Mouse (Mus musculus): ENCODE measurements around the gene Bcar1. TPM values are rescaled to one million over a fixed set of nuclear protein-coding genes. Genes with fewer than 3 reads are reported as not detected.

Bcar1 gene
- total and polyA plus RNA-seq, 2 experiments from 2014 or later = 48.8 to 100 TPM

DNA sequence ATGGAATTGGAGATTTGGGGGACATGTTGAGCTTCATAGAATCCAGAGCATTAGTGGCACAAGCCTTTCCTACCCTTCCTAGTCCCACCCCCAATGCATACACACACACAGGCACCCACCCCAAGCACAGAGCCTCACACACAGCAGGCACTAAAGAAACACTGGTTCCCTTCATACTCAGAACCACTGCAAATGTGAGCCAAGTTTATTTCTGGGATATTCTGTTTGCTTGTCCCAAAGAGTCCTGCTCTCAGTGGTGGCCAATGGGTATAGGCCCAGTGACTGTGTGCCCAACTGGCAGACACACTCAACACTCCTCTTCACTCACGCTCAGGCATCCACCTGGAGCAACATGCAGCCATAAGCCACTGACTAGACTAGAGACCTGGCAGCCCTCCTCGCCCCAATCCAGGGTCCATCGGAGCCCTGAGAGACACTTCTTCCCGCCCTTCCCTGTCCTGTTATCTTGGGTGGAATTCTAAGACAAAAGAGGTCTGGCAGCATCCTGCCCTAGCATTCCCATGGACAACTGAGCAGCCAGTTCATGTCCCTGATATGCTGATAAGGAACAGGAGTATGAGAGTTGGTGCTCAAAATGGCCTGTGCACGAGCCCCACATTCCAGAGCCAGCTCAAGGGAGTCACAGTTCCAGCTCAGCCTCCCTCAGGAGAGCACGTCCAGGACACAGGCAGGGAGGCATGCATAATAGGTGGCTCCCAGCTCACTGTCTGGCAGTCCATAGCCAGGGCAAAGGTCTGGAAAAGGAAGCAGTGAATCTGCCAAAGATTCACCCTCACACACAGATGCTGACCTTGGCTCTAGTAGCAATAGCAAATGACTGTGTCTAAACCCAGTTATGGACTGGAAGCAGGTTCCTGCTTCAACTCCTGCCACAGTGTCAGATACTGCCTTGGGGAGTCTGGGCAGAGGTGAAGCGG, 14.1 kb downstream of the Bcar1 start:
- Histone ChIP-seq H3K4me2 (ENCODE audit: low read depth, low read length) (0 out of 2 replicates have a peak overlapping the region, but pooled peaks have one; percentile 82), H3K4me1 (ENCODE audit: insufficient read depth, low read length) (peaks cover 35% of the 10 kb centered on the region), H3K36me3 (ENCODE audit: insufficient read depth, low read length) (no peaks in the 10 kb centered on the region), H3K9me3 (ENCODE audit: low read length) (no peaks in the 10 kb centered on the region), H3K27me3 (ENCODE audit: insufficient read depth, low read length) (no peaks in the 10 kb centered on the region), H3K9ac (replicated peaks; ENCODE audit: low read length) (no peak overlapping the region), H3K27ac (no peak overlapping the region), H3K4me3 (ENCODE audit: low read length) (no peak overlapping the region)
- WGBS = 70% methylated on average over 7 of the region's 7 CpGs
- no peak for ATAC-seq
- no peak for DNase-seq (ENCODE audit: low spot score)
- no peak for TF ChIP-seq CTCF (IDR thresholded peaks at IDR 0.05; ENCODE audit: low read depth)

GRCm38 (mm10) chr8:111728481-111728880, 15.1 kb downstream of the Bcar1 start:
- Histone ChIP-seq H3K4me2 (ENCODE audit: low read depth, low read length) (no peak overlapping the region), H3K9me3 (ENCODE audit: low read length) (no peaks in the 10 kb centered on the region), H3K9ac (replicated peaks; ENCODE audit: low read length) (no peak overlapping the region), H3K27me3 (ENCODE audit: insufficient read depth, low read length) (no peaks in the 10 kb centered on the region), H3K4me3 (ENCODE audit: low read length) (no peak overlapping the region), H3K4me1 (ENCODE audit: insufficient read depth, low read length) (peaks cover 29% of the 10 kb centered on the region), H3K36me3 (ENCODE audit: insufficient read depth, low read length) (no peaks in the 10 kb centered on the region), H3K27ac (no peak overlapping the region)
- ATAC-seq (no peak), DNase-seq (ENCODE audit: low spot score) (no peak)
- TF ChIP-seq CTCF (IDR thresholded peaks at IDR 0.05; ENCODE audit: low read depth) = no peak
- 63% methylated on average over 5 of the region's 5 CpGs for WGBS

GRCm38 (mm10) chr8:111727553-111727952, 16.1 kb downstream of the Bcar1 start:
- DNase-seq (ENCODE audit: low spot score) (no peak), ATAC-seq (no peak)
- WGBS = 69% methylated on average over 4 of the region's 4 CpGs
- Histone ChIP-seq H3K4me1 (ENCODE audit: insufficient read depth, low read length) (peaks cover 21% of the 10 kb centered on the region), H3K36me3 (ENCODE audit: insufficient read depth, low read length) (no peaks in the 10 kb centered on the region), H3K27me3 (ENCODE audit: insufficient read depth, low read length) (no peaks in the 10 kb centered on the region), H3K9me3 (ENCODE audit: low read length) (no peaks in the 10 kb centered on the region), H3K9ac (replicated peaks; ENCODE audit: low read length) (no peak overlapping the region), H3K4me3 (ENCODE audit: low read length) (no peak overlapping the region), H3K27ac (no peak overlapping the region), H3K4me2 (ENCODE audit: low read depth, low read length) (no peak overlapping the region)
- no peak for TF ChIP-seq CTCF (IDR thresholded peaks at IDR 0.05; ENCODE audit: low read depth)

DNA sequence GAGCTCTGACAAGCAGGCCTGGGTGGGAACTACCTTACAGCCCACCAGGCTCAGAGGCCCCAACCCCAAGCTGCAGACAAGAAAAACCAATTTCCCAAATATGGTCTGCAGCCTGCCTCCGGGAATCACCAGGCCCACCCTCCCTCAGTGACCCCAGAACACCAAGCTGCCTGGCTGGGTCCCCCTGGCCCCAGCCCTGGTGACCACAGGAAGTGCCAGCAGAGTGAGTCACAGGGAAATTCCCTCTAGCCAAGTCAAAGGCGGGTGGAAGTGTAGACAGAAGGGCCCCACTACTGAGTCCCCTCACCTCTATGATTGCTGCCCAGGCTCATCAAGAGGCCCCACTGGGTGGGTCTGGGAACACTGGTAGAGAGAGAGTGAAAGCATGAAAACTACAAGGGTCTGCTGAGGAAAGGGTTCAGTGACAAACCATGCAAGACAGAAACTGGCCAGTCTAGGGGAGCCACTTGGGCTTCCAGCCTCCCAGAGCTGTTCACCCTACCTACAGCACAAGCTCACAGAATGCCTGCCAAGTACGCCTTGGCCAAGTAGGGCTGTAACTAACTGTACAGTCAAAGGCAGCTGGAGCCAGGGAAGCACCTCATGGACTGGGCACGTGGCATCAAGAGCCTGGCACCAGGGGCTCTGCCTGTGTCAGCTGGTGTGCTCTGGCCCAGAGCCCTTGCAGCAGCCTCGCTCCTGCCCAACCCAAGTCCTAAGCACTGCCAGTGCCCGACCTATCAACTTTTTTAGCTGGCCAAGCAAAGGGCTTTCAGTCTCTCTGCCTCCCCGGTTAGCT, 17.3 kb downstream of the Bcar1 start:
- DNase-seq (ENCODE audit: low spot score) (peak; percentile 84), ATAC-seq (peak; percentile 94)
- Histone ChIP-seq H3K27me3 (ENCODE audit: insufficient read depth, low read length) (no peaks in the 10 kb centered on the region), H3K9ac (replicated peaks; ENCODE audit: low read length) (no peak overlapping the region), H3K4me2 (ENCODE audit: low read depth, low read length) (no peak overlapping the region), H3K36me3 (ENCODE audit: insufficient read depth, low read length) (0 out of 2 replicates have a peak, but pooled peaks cover under 1% of the 10 kb centered on the region), H3K9me3 (ENCODE audit: low read length) (no peaks in the 10 kb centered on the region), H3K4me3 (ENCODE audit: low read length) (no peak overlapping the region), H3K27ac (peak overlapping the region; percentile 42), H3K4me1 (ENCODE audit: insufficient read depth, low read length) (peaks cover 14% of the 10 kb centered on the region)
- WGBS = 46% methylated on average over 7 of the region's 7 CpGs
- no peak for TF ChIP-seq CTCF (IDR thresholded peaks at IDR 0.05; ENCODE audit: low read depth)

GRCm38 (mm10) chr8:111725341-111725740, 18.3 kb downstream of the Bcar1 start:
- Histone ChIP-seq H3K4me3 (ENCODE audit: low read length) (no peak overlapping the region), H3K27me3 (ENCODE audit: insufficient read depth, low read length) (no peaks in the 10 kb centered on the region), H3K36me3 (ENCODE audit: insufficient read depth, low read length) (peaks cover 11% of the 10 kb centered on the region; the same call in 1 of the 2 replicates), H3K9me3 (ENCODE audit: low read length) (no peaks in the 10 kb centered on the region), H3K4me1 (ENCODE audit: insufficient read depth, low read length) (peaks cover 7% of the 10 kb centered on the region; the same call in 1 of the 2 replicates), H3K9ac (replicated peaks; ENCODE audit: low read length) (no peak overlapping the region), H3K4me2 (ENCODE audit: low read depth, low read length) (no peak overlapping the region), H3K27ac (no peak overlapping the region)
- WGBS = 93% methylated on average over 6 of the region's 6 CpGs
- ATAC-seq (no peak), DNase-seq (ENCODE audit: low spot score) (no peak)
- TF ChIP-seq CTCF (IDR thresholded peaks at IDR 0.05; ENCODE audit: low read depth) = no peak

DNA sequence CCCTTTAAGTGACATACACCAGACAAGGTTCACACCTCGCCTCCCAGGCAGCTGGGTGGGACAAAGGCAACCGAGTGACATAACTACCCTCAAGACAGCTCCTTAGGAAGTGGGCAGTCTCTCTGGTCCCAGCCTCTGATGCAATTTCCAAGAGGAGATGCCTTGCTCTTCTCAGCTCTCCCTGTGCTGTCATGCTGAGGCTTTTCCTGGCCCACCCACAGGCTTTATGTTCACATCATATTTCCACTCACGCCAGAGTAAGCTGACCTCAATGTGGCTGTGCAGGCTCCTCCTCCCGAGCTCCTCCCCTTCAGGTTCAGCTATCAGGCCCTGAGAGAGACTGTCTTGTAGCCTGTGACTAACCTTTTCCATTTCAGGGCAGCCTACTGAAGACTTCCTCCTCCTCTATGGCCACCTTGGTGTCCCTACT, 23.5 kb downstream of the Bcar1 start:
- Histone ChIP-seq H3K27ac (no peak overlapping the region), H3K4me1 (ENCODE audit: insufficient read depth, low read length) (peaks cover 31% of the 10 kb centered on the region)
- whole genome bisulfite sequencing = 68% methylated on average over 4 of the region's 4 CpGs

More for the DNA sequence above, 23.5 kb downstream of the Bcar1 start:
- Histone ChIP-seq H3K9ac (replicated peaks; ENCODE audit: low read length) (no peak overlapping the region), H3K9me3 (ENCODE audit: low read length) (no peaks in the 10 kb centered on the region), H3K4me2 (ENCODE audit: low read depth, low read length) (no peak overlapping the region), H3K4me3 (ENCODE audit: low read length) (no peak overlapping the region), H3K36me3 (ENCODE audit: insufficient read depth, low read length) (peaks cover 18% of the 10 kb centered on the region), H3K27me3 (ENCODE audit: insufficient read depth, low read length) (no peaks in the 10 kb centered on the region)
- TF ChIP-seq CTCF (IDR thresholded peaks at IDR 0.05; ENCODE audit: low read depth) = no peak
- ATAC-seq = no peak
- no peak for DNase-seq (ENCODE audit: low spot score)

All from hindbrain, postnatal 0 days (tissue).